In genomic region chr11:96829813-96830538, GRCm38 (mm10) we compare ENCODE assay signal across 8 mouse cellular contexts. TPM values are rescaled to one million over a fixed set of nuclear protein-coding genes. Genes with fewer than 3 reads are reported as not detected.
A peak's percentile ranks its signal among the peaks of the same experiment; 100 is the strongest.
DNase-seq lines count a peak whose midpoint lies in the region; ATAC-seq and TF ChIP-seq lines count a peak whose summit lies in the region.

Gene Nfe2l1 (minus strand): TSS chr11:96829968.

- peak within 1 kb of the TSS; percentile 89 for H3K9ac ChIP-seq in embryonic facial prominence, embryonic 15.5 days
- H3K9ac ChIP-seq in limb, embryonic 14.5 days (ENCODE audit: low read depth, low read length, severe bottlenecking) = peak within 1 kb of the TSS; percentile 85
- H3K9ac ChIP-seq in midbrain, postnatal 0 days (replicated peaks; ENCODE audit: low read length, poor library complexity, severe bottlenecking) = peak within 1 kb of the TSS; percentile 92

- H3K27ac ChIP-seq in bone marrow, adult 2 months (ENCODE audit: control insufficient read depth, insufficient read depth, low read depth, low read length, poor library complexity) = peak within 1 kb of the TSS; percentile 97
- peak within 1 kb of the TSS; percentile 99 for H3K27ac ChIP-seq in embryonic facial prominence, embryonic 15.5 days (replicated peaks)
- peak within 1 kb of the TSS; percentile 95 for H3K27ac ChIP-seq in limb, embryonic 14.5 days (replicated peaks; ENCODE audit: low read depth, low read length)
- H3K27ac ChIP-seq in midbrain, postnatal 0 days (ENCODE audit: low read depth, low read length) = peak within 1 kb of the TSS; percentile 94

- peak within 1 kb of the TSS; percentile 61 for H3K4me2 ChIP-seq in embryonic facial prominence, embryonic 15.5 days (replicated peaks)
- H3K4me2 ChIP-seq in limb, embryonic 14.5 days (replicated peaks; ENCODE audit: low read depth, low read length, severe bottlenecking) = peak within 1 kb of the TSS; percentile 66
- H3K4me2 ChIP-seq in midbrain, postnatal 0 days (ENCODE audit: low read depth, low read length, poor library complexity, severe bottlenecking) = peak within 1 kb of the TSS; percentile 84

- ATAC-seq in embryonic facial prominence, embryonic 15.5 days (ENCODE audit: insufficient number of reproducible peaks, low FRiP score, low TSS enrichment, low read depth) = peak; percentile 98
- ATAC-seq in limb, embryonic 14.5 days (ENCODE audit: low FRiP score, low read depth) = peak; percentile 99
- peak; percentile 99 for ATAC-seq in midbrain, postnatal 0 days (ENCODE audit: low FRiP score)

- TF ChIP-seq POLR2A in bone marrow, adult 2 months (IDR thresholded peaks at IDR 0.05; ENCODE audit: borderline replicate concordance, control insufficient read depth, low read depth, low read length) = peak; percentile 34; the same call in 1 of the 2 replicates
- peak; percentile 82 for TF ChIP-seq POLR2A in limb, embryonic 14.5 days (IDR thresholded peaks at IDR 0.05; ENCODE audit: borderline replicate concordance, extremely low read depth, insufficient read depth, insufficient read length)

- H3K27me3 ChIP-seq in embryonic facial prominence, embryonic 15.5 days = no peaks in the 10 kb centered on the region
- H3K27me3 ChIP-seq in limb, embryonic 14.5 days (ENCODE audit: control insufficient read depth, insufficient read depth, low read length) = no peaks in the 10 kb centered on the region
- no peaks in the 10 kb centered on the region for H3K27me3 ChIP-seq in midbrain, postnatal 0 days (ENCODE audit: insufficient read depth, low read length)

- DNase-seq in 416B (ENCODE audit: low read depth) = peak; percentile 100
- DNase-seq in heart, adult 8-10 months (ENCODE audit: low spot score) = peak; percentile 100
- DNase-seq in kidney, adult 9 months = peak; percentile 100
- peak; percentile 100 for DNase-seq in limb, embryonic 14.5 days (ENCODE audit: low spot score)
- peak; percentile 100 for DNase-seq in midbrain, postnatal 0 days (ENCODE audit: low spot score)
- DNase-seq in spleen, postnatal 14 days (ENCODE audit: low spot score in 2 of 2) = peak; percentile 91 to 94

- under 1% methylated on average over 51 of the region's 51 CpGs for WGBS in bone marrow, adult 2 months
- WGBS in embryonic facial prominence, embryonic 15.5 days = under 1% methylated on average over 51 of the region's 51 CpGs
- WGBS in limb, embryonic 14.5 days = under 1% methylated on average over 51 of the region's 51 CpGs
- WGBS in midbrain, postnatal 0 days = 0% methylated on average over 50 of the region's 51 CpGs

- H3K9me3 ChIP-seq in embryonic facial prominence, embryonic 15.5 days (replicated peaks) = no peaks in the 10 kb centered on the region
- no peaks in the 10 kb centered on the region for H3K9me3 ChIP-seq in limb, embryonic 14.5 days (ENCODE audit: control insufficient read depth, low read length)
- no peaks in the 10 kb centered on the region for H3K9me3 ChIP-seq in midbrain, postnatal 0 days (ENCODE audit: low read length)

- no peaks in the 10 kb centered on the region; the same call in 1 of the 2 replicates for H3K4me1 ChIP-seq in bone marrow, adult 2 months (ENCODE audit: control insufficient read depth, insufficient read depth, low read length)
- H3K4me1 ChIP-seq in embryonic facial prominence, embryonic 15.5 days = peaks cover 44% of the 10 kb centered on the region
- H3K4me1 ChIP-seq in limb, embryonic 14.5 days (ENCODE audit: control insufficient read depth, insufficient read depth, low read length) = peaks cover 31% of the 10 kb centered on the region; the same call in 1 of the 2 replicates
- peaks cover 16% of the 10 kb centered on the region for H3K4me1 ChIP-seq in midbrain, postnatal 0 days (ENCODE audit: insufficient read depth, low read length)

- H3K4me3 ChIP-seq in bone marrow, adult 2 months (replicated peaks; ENCODE audit: control insufficient read depth, low read depth, low read length) = peak within 1 kb of the TSS; percentile 94
- H3K4me3 ChIP-seq in embryonic facial prominence, embryonic 15.5 days (replicated peaks) = peak within 1 kb of the TSS; percentile 98
- peak within 1 kb of the TSS; percentile 89 for H3K4me3 ChIP-seq in limb, embryonic 14.5 days (replicated peaks; ENCODE audit: low read length)
- peak within 1 kb of the TSS; percentile 87 for H3K4me3 ChIP-seq in midbrain, postnatal 0 days (ENCODE audit: low read depth, low read length)

- peaks cover 15% of the 10 kb centered on the region for H3K36me3 ChIP-seq in embryonic facial prominence, embryonic 15.5 days
- H3K36me3 ChIP-seq in limb, embryonic 14.5 days (ENCODE audit: control insufficient read depth, insufficient read depth, low read length) = peaks cover 17% of the 10 kb centered on the region
- peaks cover 7% of the 10 kb centered on the region; the same call in 1 of the 2 replicates for H3K36me3 ChIP-seq in midbrain, postnatal 0 days (ENCODE audit: insufficient read depth, low read length)

- 0 out of 2 replicates have a peak, but pooled peaks have one; percentile 22 for TF ChIP-seq CTCF in bone marrow, adult 2 months (IDR thresholded peaks at IDR 0.05; ENCODE audit: control insufficient read depth, insufficient read depth, low read length)
- peak; percentile 46 for TF ChIP-seq CTCF in midbrain, postnatal 0 days (IDR thresholded peaks at IDR 0.05)

RNA-seq across cellular contexts. Expression of gene Nfe2l1, which starts in this region (rescaled TPM):
- polyA plus RNA-seq in bone marrow, adult 2 months (2011; ENCODE audit: insufficient read depth, insufficient read length, low replicate concordance, missing spikeins) = 36.7 and 54.1 TPM in 2 replicates
- polyA plus RNA-seq in embryonic facial prominence, embryonic 15.5 days (2015; fragmentation: Nextera tagmentation; extraction: Ambion mirVana) = 71.7 and 76.0 TPM in 2 replicates
- total RNA-seq in heart, adult 8-10 months (2022) = 100 to 1,000 TPM; 462 to 530 (median 477) TPM
- polyA plus RNA-seq in limb, embryonic 14.5 days (2012; rRNA removed) = 94.5 and 125 TPM in 2 replicates
- polyA plus RNA-seq in limb, embryonic 14.5 days (2014; fragmentation: Nextera tagmentation; extraction: Ambion mirVana) = 42.0 and 49.6 TPM in 2 replicates
- 86.0 and 88.0 TPM in 2 replicates for total RNA-seq in midbrain, postnatal 0 days (2014; rRNA removed)
- 64.5 and 68.9 TPM in 2 replicates for polyA plus RNA-seq in midbrain, postnatal 0 days (2015; fragmentation: Nextera tagmentation; extraction: Ambion mirVana)

Comparison
In these comparisons a context has a peak if more than half of its experiments do, and no peak if none do; other contexts are left out.
1. Peak in every context shown above with its lines: DNase-seq, ATAC-seq, H3K4me3 ChIP-seq and H3K27ac ChIP-seq.